Mouse (Mus musculus) 3134 (cell line): ENCODE data around the gene Mlph.

Experiments
- DNase-seq: peaks from one replicate; pipeline ENCODE4 v3.0.0-alpha.2; 2011; ENCODE audit warnings: low spot score; ENCODE audit not compliant: insufficient read length; ENCODE audit errors: extremely low read depth

Mlph gene

DNA sequence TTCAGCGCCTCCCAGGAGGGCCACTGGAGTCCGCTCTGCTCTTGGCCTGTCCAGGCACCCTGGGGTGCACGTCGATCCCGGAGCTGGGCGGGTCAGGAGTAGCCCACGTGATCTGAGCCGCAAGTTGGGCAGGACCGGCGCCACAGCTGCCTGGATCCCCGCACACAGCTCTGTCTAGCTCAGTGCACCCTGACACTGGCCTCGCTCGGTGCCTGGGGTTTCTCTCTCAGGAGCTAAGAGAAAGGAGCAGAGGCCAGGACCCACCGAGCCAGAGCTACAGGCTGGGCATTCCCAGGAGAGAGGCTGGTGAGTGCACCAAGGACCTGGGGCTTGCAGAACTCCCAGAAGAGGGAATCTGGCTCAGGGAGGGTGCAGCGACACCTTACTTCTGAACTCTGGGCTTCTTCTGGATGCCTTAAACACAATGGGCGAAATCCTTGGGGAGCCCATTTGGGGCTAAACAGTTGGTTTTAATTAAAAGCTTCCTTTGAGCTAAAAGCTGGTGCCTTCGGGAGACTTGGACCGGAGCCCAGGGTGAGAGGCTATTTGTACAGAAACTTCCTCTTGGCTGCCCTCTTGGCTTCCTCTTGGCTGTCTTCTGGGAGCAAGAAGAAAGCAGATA lies at the start of gene Mlph:
Gene Mlph, plus strand, starts transcription at position 138 of the 622 bp plus-strand sequence.
- DNase-seq, result peak; percentile 52

DNA sequence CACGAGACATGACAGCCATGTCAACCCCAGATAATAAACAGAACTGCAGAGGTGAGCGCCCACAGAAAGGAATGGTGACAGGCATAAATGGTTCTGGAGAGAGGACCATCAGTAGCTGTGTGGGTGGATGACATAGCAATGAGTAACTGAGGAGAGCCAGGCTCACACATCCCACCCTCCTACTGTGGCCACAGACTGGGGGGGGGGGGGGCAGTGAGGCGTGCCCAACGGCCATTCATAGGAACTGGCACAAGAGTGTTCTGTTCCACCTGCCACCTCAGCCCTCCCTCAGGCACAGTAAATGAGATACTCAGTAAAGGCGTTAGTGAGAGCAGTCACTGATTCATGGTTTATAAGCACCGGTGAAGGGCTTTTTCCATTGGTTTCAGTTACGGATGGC lies 48.2 kb upstream of the Mlph start:
- peak; percentile 50 for DNase-seq

DNA sequence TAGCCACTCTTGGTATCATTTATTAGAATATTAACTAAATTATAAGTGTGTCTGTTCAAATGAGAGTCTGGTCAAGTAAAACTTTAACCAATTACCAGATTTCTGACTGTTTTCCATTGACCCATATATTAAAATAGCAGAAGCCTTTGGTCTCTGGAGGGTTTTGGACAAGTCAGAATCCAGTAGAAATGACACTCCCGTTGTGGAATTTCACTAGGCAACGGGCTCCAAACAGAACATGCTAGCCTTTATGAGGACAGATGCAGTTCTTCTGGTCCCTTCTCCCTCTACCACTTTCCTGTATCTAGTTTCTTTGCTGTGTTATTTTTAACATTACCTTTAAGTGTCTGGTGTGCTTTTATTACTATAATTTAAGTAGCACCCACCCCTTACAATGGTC lies 44.3 kb upstream of the Mlph start:
- no peak for DNase-seq

DNA sequence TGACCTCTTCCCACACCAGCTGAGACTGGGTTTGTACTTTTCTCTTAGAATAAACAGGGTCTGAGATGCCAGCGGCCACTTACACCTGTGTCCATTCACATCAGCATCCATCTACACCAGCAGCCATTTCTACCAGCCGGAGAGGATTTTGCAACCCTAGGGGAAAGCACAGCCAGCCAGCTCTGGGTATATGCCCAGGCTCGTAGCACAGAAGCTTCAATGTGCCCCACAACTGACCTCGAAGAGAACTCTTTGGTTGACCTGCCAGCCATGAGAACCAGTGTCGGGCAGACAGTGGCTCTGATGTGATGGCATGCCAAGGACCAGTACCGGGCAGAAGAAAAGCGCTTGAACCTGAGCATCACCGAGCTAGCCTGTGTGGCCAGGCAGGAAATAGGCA lies 39.5 kb upstream of the Mlph start:
- DNase-seq, result no peak

DNA sequence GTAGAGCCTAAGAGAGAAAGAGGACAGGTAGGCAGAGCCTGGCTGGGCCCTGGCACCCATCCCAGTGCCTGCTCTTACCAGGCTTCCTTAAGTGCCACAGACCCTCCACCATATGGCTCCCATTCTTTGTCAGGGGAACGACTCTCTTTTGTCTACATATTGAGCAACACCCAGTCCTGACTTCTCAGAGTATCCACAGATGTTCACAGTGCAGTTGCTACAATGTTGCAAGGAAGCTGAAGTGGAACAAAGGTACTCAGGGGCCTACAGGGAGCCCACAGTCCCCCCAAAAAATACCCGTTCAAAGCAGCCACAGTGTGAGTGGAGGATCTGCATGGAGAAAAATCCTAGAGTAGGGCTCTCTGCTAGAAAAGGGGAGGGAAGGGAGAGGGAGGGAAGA lies 38.9 kb upstream of the Mlph start:
- DNase-seq, result no peak

DNA sequence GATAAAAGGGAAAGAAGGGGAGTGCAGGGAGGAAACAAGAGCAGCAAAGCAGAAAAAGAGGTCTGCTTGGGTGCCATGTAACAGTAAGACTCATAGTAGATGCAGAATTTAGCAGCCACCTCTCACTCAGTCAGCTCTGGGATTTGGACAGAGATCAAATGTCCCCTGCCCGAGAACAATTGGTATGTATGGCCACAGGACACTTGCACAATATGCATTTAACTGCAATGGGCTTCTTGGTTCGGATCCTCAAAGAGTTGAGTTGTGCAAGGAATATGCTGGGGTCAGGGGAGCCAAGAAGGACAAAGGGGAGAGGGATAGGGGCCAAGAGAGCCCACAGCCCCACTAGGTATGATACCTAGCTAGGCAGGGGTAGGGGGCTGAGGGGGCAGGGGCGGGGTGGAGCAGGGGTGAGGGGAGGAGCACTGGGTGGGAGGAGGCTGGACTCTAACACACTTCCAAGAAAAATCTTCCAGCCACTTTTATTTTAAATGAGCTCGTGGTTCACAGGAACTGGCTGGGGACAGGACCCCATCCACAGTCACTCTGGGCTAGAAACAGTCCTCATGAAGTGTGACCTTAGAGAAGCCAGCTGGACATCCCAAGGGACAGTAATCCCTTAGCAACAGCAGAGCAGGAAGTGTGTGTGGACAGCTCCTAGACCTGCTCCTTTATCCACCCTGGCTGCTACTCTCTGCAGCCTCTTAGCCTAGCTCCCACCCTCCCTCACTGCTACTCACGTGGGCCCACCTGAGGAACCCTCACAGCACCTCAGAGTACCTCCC lies 38.2 kb upstream of the Mlph start:
- no peak for DNase-seq

DNA sequence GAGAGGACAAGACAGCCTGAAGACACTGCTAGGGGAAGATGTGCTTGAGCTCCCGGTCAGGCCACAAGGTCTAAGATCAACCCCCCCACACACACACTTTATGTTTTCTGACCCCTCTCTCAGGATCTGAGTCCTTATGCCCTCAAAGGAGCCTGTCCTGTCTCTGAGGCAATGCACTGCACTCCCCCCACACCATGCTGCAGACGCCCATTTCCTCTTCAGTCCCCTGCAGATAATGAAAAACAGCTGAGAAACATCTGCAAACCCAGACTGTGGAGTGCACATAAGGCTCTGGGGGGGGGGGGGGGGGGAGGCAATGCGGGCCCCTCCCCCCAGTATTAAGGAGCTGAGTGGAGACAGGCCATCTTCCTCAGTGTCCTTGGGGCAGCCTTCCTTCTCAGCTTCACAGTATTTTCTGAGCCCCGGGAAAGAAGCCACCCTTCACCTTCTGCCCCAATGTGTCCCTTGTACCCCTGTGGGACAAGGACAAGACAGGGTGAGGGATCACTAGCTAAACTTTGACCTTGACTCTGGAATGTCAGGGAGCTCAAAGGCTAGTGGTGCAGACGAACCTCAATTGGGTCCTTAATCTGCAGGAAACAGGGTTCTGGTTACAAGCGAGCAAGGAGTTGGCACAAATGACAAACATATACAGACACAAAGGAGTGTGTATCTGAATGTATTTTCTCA lies 29.0 kb upstream of the Mlph start:
- DNase-seq, result no peak

DNA sequence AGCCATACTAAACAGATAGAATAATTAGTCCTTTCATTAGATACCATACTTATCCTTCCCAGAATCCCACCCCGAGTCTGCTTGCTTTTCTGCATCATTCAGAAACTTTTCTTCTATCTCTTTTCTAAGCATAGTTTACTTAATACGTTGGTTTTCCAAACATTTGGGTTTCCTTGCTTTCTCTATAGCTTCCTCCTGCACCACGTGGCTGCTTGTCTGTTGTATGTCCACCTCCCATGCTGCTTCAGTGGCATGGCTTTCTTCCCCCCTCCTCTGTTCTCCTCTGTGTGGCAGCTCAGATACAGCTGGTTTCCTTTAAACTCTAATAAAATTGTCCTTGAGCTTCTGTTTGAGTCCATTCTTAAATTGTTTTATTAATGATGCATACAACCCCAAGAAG lies 20.4 kb upstream of the Mlph start:
- DNase-seq, result no peak

DNA sequence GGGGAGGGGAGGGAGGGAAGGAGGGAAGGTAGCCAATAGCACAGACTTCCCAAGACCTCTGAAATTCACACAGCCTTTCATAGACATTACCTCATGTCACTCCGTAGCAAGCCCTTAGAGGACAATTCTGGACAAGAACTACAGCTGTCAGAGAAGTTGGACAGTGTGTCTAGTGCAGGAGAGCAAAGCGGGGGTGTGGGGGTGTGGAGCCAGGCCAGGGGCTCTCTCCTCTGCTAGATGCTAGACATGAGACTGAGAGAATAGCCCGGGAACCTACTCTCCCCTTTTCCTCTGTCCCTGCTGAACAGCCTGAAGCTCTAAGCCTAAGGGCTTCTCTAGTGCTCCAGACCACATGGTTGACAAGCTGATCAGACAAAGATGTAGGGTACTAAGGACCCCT lies 19.9 kb upstream of the Mlph start:
- DNase-seq, result no peak

DNA sequence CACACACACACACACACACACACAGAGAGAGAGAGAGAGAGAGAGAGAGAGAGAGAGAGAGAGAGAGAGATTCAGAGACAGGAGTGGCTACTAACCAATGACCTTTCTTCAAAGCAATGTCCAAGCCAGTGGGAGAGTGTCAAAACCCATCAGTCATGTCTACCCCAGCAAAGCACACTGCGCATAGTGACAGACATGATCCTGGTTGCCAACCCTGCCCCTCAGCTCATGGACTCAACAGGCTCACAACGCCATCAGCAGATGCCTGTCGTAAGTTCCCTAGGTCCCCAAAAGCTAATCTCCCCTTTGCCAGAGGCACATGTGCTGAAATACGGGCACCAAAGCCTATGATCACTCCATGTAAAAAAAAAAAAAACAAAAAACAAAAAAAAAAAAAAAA lies 18.6 kb upstream of the Mlph start:
- no peak for DNase-seq

DNA sequence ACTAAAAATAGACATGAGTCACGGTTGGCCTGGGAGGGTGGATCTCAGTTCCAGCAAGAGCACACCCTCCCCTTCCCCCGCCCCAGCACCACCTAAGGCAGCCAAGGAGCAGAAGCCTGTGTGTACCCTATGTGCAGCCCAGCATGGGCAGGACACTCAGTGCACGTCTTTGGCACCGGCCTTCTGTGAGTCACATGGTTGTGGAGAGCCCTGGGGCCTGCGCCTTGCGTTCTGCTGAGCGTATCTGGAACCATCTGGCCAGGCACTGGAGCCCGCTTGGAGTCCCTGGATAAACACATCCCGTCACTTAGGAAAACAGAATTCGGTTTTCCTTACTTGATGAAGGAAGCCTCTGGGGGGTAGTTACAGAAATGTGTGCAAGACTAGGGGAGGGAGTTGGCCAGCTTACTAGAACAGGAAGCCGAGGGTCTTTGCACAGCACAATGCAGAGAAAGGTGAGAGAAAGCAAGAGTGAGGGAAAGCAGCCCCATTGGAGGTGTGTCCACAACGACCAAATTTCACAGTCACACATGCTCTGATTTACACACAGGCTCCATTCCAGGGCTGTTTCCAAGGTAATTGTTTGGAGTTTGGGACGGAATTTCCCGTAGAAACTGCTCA lies 18.0 kb upstream of the Mlph start:
- DNase-seq, result peak; percentile 90

DNA sequence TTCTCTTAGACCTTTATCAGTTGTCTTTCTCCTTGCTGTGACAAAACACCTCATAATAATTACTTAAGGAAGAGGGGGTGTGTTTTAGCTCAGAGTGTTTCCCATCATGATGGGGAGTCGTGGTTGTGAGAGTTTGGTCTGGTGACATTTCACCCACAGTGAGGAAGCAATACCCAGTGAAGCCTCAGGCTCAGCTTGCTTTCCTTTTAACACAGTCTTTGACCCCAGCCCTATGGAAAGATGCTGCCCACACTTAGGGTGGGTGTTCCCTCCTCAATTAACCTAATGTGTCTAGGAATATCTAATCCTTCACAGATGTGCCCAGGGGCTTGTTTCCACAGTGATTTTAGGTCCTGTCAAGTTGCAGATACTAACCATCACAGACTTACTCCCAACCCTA lies 16.9 kb upstream of the Mlph start:
- DNase-seq, result no peak

DNA sequence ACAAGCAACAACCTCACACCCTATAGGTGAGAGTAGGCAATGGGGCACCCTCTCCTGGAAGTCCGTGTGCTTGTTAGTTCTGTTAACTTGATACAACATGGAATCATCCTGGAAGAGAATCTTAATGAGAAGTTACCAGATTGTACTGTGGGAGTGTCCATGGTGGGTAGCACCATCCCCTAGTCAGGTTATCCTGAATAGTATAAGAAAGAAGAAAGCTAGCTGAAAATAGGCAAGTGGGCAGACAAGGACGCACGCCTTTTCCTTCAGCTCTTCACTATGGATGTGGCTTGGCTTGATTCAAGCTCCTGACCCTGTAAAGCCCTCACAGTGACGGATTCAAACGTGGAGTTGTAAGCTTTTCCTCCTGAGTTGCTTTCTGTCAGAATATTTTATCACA lies 15.1 kb upstream of the Mlph start:
- no peak for DNase-seq

DNA sequence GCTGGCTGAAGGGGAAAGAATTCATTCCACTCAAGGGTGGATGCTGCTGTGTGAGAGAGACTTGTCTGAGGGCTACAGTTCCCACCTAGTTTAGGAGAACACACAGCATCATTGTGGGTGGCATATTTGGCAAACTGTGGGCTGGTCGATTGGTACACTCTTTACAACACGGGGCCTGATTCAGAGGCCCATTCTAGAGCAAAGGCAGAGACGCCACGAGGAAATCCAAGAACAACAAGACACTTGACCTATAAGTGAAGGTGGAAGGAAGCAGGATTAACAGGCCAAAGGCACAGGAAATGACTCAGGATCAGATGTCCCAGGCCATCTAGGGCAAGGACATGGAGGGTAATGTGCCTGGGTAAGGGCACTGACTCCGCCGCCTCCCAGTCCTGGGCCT lies 14.5 kb upstream of the Mlph start:
- peak; percentile 63 for DNase-seq

DNA sequence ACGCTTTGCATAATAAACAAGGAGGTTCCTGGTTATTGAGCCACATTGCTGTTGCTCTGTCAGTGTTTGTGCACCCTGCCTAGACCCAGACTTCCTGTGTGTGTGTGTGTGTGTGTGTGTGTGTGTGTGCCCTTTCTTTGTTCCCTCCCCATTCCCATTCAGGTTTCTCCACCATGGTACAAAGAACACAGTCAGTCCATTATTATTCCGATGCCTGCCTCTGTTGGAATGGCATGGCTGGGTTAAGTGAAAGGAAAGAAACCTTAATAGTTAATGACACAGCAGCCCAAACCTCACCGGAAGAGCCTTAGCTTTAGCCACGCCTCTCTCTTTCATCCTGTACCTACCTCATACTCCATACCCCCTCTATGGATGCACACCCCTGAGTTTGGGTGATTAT lies 13.6 kb upstream of the Mlph start:
- no peak for DNase-seq

DNA sequence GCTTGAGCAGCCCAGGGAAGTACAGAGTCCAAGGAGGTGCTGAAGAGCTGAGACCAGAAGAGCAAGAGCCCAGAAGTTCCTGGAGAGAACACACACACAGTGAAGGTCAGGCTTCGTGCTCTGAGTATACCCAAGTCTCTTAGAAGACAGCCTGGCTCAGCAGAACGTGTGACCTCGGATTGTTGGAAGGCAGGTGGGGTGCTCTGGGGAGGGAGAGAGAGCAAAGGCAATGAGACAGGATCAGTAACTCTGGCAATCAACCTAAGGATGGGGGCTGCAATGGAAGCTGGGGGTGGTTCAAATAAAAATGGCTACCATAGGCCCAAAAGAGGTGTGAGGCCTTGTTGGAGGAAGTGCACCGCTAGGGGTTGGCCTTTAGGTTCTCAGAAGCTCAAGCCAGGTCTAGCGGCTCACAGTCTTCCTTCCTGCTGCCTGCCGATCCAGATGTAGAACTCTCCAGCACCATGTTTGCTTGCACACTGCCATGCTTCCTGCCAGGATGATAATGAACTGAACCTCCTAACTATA lies 13.1 kb upstream of the Mlph start:
- DNase-seq, result no peak

DNA sequence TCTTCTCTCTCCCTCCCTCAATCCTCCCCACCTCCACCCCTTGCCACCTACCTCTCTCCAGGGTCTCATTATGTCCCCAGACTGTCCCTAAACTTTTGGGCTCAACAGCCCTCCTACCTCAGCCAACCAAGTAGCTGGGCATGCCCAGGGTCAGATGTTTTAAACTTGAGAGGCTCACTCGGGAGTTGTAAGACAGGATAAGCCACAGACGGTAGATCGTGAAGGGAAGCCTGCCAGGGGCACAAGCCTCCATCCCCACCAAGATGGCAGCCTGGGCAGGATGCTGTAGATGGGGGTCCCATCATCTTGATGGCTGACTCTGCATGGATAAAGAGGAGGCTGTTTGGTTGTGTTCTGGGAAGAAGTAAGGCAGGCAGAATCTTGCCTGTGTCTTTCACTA lies 12.1 kb upstream of the Mlph start:
- no peak for DNase-seq

DNA sequence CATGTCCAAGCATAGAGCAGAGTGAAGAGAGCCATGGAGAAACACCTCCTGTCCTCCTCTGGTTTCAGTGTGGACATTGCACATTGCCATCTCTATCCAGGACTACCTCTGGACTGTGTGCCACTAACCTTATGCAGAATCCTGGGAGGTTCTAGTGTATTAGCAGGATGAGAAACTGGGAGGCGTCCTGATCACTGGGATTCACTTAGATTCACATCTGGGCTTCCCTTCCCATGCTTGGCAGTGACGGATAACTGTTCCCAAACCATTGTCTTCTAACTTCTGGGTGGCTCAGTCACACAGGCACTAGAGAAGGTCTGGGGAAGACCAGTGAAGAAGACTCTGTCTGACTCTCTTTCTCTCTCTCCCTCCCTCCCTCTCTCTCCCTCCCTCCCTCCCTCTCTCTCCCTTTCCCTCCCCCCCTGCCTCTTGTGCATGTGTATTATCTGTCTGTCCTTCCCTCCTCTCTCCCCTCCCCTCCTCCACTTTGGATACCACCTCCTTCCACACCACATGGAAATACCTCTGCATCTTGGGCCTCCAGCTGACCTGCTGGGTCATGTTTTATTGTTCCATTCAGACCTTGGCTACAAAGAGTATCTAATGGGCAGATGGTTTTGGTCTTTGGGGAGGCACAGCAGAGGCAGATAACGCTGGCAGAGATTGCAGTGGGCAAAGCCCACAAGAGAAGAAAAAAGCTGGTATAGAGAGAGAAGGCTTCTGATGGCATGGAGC lies 11.5 kb upstream of the Mlph start:
- DNase-seq, result no peak

DNA sequence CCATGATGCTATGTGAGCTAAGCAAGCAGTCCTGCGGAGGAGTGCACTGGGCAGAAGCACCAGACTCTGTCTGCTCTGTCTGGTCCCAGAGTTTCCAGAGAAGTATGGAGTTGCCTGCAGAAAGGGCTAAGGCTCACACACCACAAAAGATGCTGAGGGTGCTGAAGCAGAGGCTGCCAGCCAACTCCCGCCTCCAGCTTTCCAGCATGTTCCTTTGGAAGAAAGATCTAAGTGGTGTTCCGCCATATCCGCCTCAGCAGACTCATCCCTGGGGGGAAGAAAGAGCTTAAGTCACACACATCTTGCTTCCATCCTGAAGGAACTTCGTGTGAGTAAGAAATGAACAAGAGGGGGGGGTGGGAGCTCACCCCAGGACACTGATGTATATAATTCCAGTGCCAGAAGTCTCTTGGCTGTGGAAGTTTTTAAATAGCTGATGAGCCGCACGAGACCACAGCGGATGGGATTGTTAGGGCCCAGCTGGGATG lies 10.9 kb upstream of the Mlph start:
- DNase-seq, result peak; percentile 22

DNA sequence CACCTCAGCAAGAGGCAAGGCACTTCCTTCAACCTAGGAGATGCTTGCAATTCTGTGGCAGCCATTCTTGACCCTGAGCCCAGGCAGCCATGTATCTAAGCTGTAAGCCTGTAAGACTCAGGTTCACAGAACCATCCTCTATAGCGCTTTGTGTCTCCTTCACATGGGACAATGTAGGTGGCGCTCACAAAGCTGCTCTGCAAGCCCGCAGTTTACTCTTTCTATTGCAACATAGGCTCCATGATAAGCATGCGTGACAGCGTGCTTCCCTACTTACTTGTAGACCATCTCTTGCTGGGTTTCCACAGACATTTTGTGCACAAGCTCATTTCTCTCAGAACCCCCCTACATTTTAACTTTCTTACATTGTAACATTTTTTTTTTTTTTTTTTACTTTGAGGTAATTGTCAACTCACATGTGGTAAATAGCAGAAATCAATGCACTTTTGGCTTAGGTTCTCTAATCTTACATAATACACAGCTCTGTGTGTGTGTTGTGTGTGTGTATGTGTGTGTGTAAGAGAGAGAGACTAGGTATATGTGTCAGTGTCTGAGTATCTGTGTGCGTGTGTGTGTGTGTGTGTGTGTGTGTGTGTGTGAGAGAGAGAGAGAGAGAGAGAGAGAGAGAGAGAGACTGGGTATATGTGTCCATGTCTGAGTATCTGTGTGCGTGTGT lies 10.0 kb upstream of the Mlph start:
- no peak for DNase-seq
